Mouse (Mus musculus): ENCODE measurements at regions not wholly inside any gene's neighbourhood (a gene's known extent, or its start where the extent isn't known, plus 50 kb on each side); places are given as distances from the start of the nearest gene placed in this dataset.

DNA sequence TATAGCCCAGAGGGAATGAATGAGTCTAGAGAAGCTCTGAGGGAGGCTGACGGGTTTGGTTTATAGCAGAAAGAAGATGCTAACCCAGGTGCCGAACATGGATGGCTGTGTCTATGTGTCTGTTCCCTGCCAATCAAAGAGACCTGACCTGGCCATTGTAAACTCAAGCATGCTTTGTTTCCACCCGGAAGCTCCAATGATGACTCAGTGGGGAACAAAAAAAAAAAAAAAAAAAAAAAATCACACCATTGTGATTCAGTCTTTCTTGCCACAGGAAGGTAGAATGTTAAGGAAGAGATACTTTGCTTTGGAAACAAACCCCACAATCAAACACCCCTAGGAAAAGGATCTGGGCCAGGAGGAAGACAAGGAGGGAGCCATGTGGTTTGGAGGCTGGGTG, 201.5 kb downstream of the Ly86 start:
- no peaks in the 10 kb centered on the region; the same call in 1 of the 2 replicates for H3K4me1 ChIP-seq (ENCODE audit: control insufficient read depth, low read depth, low read length)
- no peaks in the 10 kb centered on the region for H3K27me3 ChIP-seq (ENCODE audit: control insufficient read depth, insufficient read depth, low read depth, low read length)
- no peak overlapping the region for H3K27ac ChIP-seq (ENCODE audit: low read length)
- H3K4me2 ChIP-seq (ENCODE audit: low read depth, low read length) = no peak overlapping the region
- no peak for ATAC-seq (ENCODE audit: low read depth)
- H3K9me3 ChIP-seq (replicated peaks; ENCODE audit: control insufficient read depth, low read length) = no peaks in the 10 kb centered on the region
- H3K36me3 ChIP-seq (ENCODE audit: control insufficient read depth, insufficient read depth) = no peaks in the 10 kb centered on the region
- no peak overlapping the region for H3K4me3 ChIP-seq (ENCODE audit: low read depth, low read length)
- H3K9ac ChIP-seq (ENCODE audit: low read depth, low read length) = no peak overlapping the region
- 55% methylated on average over 3 of the region's 3 CpGs for WGBS (ENCODE audit: insufficient replicate concordance)

DNA sequence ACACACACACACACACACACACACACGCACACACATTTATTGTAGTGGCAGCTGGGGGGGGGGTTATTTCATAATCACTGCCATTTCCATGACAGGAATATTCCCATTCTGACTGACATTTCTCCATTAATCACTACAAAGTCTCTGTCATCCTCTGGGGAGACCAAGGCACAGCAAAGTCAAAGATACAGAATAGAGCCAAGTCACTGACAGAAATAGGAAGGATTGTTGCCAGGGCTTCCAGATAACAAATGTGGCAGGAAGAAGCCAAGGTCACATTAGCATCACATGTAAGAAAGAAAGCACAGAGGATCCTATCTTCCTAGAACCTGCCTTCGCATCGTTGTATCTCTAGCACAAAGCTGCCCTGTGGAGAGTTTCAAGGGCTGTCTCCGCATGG, 205.6 kb downstream of the Ly86 start:
- 57% methylated on average over 4 of the region's 4 CpGs for WGBS (ENCODE audit: insufficient replicate concordance)
- H3K9ac ChIP-seq (ENCODE audit: low read depth, low read length) = no peak overlapping the region
- no peak for ATAC-seq (ENCODE audit: low read depth)
- no peaks in the 10 kb centered on the region for H3K4me1 ChIP-seq (ENCODE audit: control insufficient read depth, low read depth, low read length)
- no peak overlapping the region for H3K4me2 ChIP-seq (ENCODE audit: low read depth, low read length)
- no peak overlapping the region for H3K27ac ChIP-seq (ENCODE audit: low read length)
- no peaks in the 10 kb centered on the region for H3K27me3 ChIP-seq (ENCODE audit: control insufficient read depth, insufficient read depth, low read depth, low read length)
- H3K9me3 ChIP-seq (replicated peaks; ENCODE audit: control insufficient read depth, low read length) = no peaks in the 10 kb centered on the region
- no peak overlapping the region for H3K4me3 ChIP-seq (ENCODE audit: low read depth, low read length)
- no peaks in the 10 kb centered on the region for H3K36me3 ChIP-seq (ENCODE audit: control insufficient read depth, insufficient read depth)

DNA sequence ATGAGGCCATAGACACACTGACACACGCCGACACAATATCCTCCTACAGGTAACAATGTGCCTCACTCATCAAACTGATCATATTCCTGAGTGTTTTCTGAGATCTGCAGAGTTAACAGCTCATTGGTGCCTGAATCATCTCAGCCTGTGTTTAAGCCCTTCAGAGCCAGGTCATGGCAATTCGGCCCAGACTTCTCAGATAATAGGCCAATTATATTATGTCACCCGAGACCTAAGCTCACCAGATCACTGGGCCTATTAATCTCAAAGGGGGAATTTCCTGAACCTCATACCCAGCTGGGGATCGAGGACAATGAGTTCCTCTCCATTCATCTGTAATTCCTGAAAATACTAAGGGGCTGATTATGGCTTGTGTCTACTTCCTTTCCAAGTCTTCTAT, 208.4 kb downstream of the Ly86 start:
- no peak overlapping the region for H3K9ac ChIP-seq (ENCODE audit: low read depth, low read length)
- no peaks in the 10 kb centered on the region for H3K9me3 ChIP-seq (replicated peaks; ENCODE audit: control insufficient read depth, low read length)
- 60% methylated on average over 5 of the region's 5 CpGs for WGBS (ENCODE audit: insufficient replicate concordance)
- ATAC-seq (ENCODE audit: low read depth) = no peak
- H3K36me3 ChIP-seq (ENCODE audit: control insufficient read depth, insufficient read depth) = no peaks in the 10 kb centered on the region
- H3K4me3 ChIP-seq (ENCODE audit: low read depth, low read length) = no peak overlapping the region
- no peak overlapping the region for H3K27ac ChIP-seq (ENCODE audit: low read length)
- no peaks in the 10 kb centered on the region for H3K4me1 ChIP-seq (ENCODE audit: control insufficient read depth, low read depth, low read length)
- H3K4me2 ChIP-seq (ENCODE audit: low read depth, low read length) = no peak overlapping the region
- H3K27me3 ChIP-seq (ENCODE audit: control insufficient read depth, insufficient read depth, low read depth, low read length) = no peaks in the 10 kb centered on the region

DNA sequence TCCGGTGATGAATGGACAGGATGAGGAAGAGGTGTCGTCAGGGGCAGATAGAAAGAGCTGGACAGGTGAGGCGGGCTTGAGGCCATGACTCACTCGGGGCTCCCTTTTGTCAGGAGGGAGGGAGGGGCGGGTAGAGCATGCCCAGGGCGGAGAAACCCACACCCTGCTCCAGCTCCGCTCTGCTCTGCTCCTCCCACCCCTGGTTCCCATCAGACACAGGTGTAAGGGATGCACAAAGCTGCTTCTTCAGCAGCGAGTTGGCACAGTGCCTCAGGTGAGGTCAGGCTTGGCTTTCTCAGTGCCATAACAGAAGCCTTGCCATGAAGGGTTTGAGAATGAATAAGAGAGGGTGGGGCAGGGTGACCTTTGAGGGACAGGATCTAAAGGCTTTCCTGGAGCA, 212.2 kb downstream of the Ly86 start:
- no peak overlapping the region for H3K27ac ChIP-seq (ENCODE audit: low read length)
- no peaks in the 10 kb centered on the region; the same call in 1 of the 2 replicates for H3K4me1 ChIP-seq (ENCODE audit: control insufficient read depth, low read depth, low read length)
- no peaks in the 10 kb centered on the region for H3K36me3 ChIP-seq (ENCODE audit: control insufficient read depth, insufficient read depth)
- H3K27me3 ChIP-seq (ENCODE audit: control insufficient read depth, insufficient read depth, low read depth, low read length) = no peaks in the 10 kb centered on the region
- 59% methylated on average over 8 of the region's 8 CpGs for WGBS (ENCODE audit: insufficient replicate concordance)
- H3K4me3 ChIP-seq (ENCODE audit: low read depth, low read length) = no peak overlapping the region
- no peaks in the 10 kb centered on the region for H3K9me3 ChIP-seq (replicated peaks; ENCODE audit: control insufficient read depth, low read length)
- ATAC-seq (ENCODE audit: low read depth) = no peak
- no peak overlapping the region for H3K4me2 ChIP-seq (ENCODE audit: low read depth, low read length)
- no peak overlapping the region for H3K9ac ChIP-seq (ENCODE audit: low read depth, low read length)

DNA sequence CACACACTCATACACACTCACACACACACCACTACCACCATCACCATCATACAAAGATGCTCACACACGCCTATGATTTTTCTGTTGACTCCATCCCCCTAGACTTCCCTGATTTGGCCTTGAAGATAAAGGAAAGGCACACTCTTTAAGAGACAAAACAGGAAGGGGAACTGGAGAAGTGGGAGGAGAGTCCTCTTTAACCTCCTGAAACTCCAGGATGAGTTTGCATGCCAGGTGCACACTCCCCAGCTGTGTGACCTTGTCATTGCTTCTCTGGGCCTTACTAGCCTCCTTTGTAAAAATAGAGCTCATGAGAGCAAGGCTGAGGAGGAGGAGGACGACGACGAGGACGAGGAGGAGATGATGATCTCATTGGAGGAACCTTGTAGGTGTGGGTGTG, 212.8 kb downstream of the Ly86 start:
- Histone ChIP-seq H3K9ac (ENCODE audit: low read depth, low read length) (no peak overlapping the region), H3K4me3 (ENCODE audit: low read depth, low read length) (no peak overlapping the region), H3K4me2 (ENCODE audit: low read depth, low read length) (no peak overlapping the region), H3K9me3 (replicated peaks; ENCODE audit: control insufficient read depth, low read length) (no peaks in the 10 kb centered on the region), H3K27ac (ENCODE audit: low read length) (no peak overlapping the region), H3K27me3 (ENCODE audit: control insufficient read depth, insufficient read depth, low read depth, low read length) (no peaks in the 10 kb centered on the region), H3K36me3 (ENCODE audit: control insufficient read depth, insufficient read depth) (no peaks in the 10 kb centered on the region), H3K4me1 (ENCODE audit: control insufficient read depth, low read depth, low read length) (no peaks in the 10 kb centered on the region; the same call in 1 of the 2 replicates)
- WGBS (ENCODE audit: insufficient replicate concordance) = 41% methylated on average over 5 of the region's 5 CpGs
- no peak for ATAC-seq (ENCODE audit: low read depth)

DNA sequence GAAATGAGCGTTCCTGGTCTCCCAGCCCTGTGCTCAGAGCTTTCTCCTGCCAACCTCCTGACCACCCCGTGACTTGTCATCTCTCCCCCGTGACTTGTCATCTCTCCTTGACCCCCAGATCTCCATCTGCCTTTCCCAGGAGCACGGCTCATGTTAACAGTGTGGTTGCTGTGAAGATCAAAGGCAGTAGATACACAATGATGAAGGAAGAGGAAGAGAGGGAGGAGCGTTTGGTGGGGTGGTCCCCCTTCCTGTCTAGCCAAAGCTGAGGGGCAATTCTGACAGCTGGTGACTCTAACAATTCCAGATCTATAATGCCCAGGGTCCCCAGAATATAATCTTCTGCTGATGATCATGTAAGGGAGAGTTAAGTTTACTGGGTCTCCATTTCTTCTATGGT, 214.0 kb downstream of the Ly86 start:
- Histone ChIP-seq H3K27me3 (ENCODE audit: control insufficient read depth, insufficient read depth, low read depth, low read length) (no peaks in the 10 kb centered on the region), H3K9me3 (replicated peaks; ENCODE audit: control insufficient read depth, low read length) (no peaks in the 10 kb centered on the region), H3K4me3 (ENCODE audit: low read depth, low read length) (no peak overlapping the region), H3K4me2 (ENCODE audit: low read depth, low read length) (no peak overlapping the region), H3K4me1 (ENCODE audit: control insufficient read depth, low read depth, low read length) (no peaks in the 10 kb centered on the region; the same call in 1 of the 2 replicates), H3K27ac (ENCODE audit: low read length) (no peak overlapping the region), H3K9ac (ENCODE audit: low read depth, low read length) (no peak overlapping the region), H3K36me3 (ENCODE audit: control insufficient read depth, insufficient read depth) (no peaks in the 10 kb centered on the region)
- 19% methylated on average over 5 of the region's 5 CpGs for WGBS (ENCODE audit: insufficient replicate concordance)
- no peak for ATAC-seq (ENCODE audit: low read depth)

DNA sequence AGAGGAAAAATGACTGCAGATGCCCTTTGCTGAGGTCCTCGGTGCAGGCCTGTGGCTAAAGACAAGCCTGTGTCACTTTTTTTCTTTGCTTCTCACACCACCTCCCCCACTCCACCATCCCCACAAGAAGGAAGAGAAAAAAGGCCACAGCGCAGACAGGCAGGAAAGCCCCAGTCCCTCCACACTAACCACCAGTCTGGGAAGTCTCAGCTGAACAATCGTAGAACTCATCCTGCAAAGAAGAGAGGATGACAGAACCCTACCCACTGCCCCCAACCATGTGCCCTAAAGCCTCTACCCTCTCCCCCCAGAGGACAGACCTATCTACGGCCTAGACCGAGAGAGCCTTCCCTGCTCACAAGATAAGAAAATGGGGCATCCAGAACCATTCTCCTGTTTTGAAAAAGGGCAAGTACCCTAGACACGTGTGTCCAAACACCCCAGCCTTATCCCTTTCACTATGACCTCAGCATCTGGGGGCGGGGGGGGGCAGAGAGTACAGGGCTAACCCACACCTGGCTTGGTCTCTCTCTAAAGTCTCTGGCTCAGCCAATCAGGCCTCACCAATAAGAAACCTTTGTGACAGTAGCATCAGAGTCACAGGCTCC, 214.8 kb downstream of the Ly86 start:
- no peaks in the 10 kb centered on the region for H3K9me3 ChIP-seq (replicated peaks; ENCODE audit: control insufficient read depth, low read length)
- 20% methylated on average over 7 of the region's 7 CpGs for WGBS (ENCODE audit: insufficient replicate concordance)
- H3K4me3 ChIP-seq (ENCODE audit: low read depth, low read length) = no peak overlapping the region
- ATAC-seq (ENCODE audit: low read depth) = no peak
- H3K4me1 ChIP-seq (ENCODE audit: control insufficient read depth, low read depth, low read length) = no peaks in the 10 kb centered on the region; the same call in 1 of the 2 replicates
- no peaks in the 10 kb centered on the region for H3K27me3 ChIP-seq (ENCODE audit: control insufficient read depth, insufficient read depth, low read depth, low read length)
- H3K4me2 ChIP-seq (ENCODE audit: low read depth, low read length) = no peak overlapping the region
- H3K36me3 ChIP-seq (ENCODE audit: control insufficient read depth, insufficient read depth) = no peaks in the 10 kb centered on the region
- H3K9ac ChIP-seq (ENCODE audit: low read depth, low read length) = no peak overlapping the region
- H3K27ac ChIP-seq (ENCODE audit: low read length) = no peak overlapping the region

DNA sequence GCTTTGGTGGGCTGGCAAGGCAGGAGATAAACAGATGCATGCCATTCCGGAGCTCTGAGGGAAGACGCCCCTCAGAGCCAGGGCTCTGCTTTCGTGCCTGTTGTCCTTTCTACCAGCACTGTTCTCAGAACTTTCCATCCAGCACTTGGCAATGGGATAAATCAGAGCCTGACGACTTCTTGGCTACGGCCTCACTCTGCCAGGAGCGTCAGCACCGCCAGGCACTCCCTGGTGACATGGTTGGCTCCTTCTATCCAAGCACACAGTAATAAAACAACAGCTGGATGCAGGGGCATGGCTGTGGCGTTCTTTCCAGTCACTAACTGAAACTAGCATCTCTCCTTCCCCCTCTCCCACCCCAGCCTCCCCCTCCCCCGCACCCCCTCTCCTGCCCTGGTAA, 215.4 kb downstream of the Ly86 start:
- no peak overlapping the region for H3K9ac ChIP-seq (ENCODE audit: low read depth, low read length)
- H3K4me1 ChIP-seq (ENCODE audit: control insufficient read depth, low read depth, low read length) = no peaks in the 10 kb centered on the region; the same call in 1 of the 2 replicates
- ATAC-seq (ENCODE audit: low read depth) = no peak
- no peak overlapping the region for H3K4me2 ChIP-seq (ENCODE audit: low read depth, low read length)
- H3K9me3 ChIP-seq (replicated peaks; ENCODE audit: control insufficient read depth, low read length) = no peaks in the 10 kb centered on the region
- WGBS (ENCODE audit: insufficient replicate concordance) = 39% methylated on average over 9 of the region's 9 CpGs
- H3K36me3 ChIP-seq (ENCODE audit: control insufficient read depth, insufficient read depth) = no peaks in the 10 kb centered on the region
- no peaks in the 10 kb centered on the region for H3K27me3 ChIP-seq (ENCODE audit: control insufficient read depth, insufficient read depth, low read depth, low read length)
- H3K4me3 ChIP-seq (ENCODE audit: low read depth, low read length) = no peak overlapping the region
- no peak overlapping the region for H3K27ac ChIP-seq (ENCODE audit: low read length)

DNA sequence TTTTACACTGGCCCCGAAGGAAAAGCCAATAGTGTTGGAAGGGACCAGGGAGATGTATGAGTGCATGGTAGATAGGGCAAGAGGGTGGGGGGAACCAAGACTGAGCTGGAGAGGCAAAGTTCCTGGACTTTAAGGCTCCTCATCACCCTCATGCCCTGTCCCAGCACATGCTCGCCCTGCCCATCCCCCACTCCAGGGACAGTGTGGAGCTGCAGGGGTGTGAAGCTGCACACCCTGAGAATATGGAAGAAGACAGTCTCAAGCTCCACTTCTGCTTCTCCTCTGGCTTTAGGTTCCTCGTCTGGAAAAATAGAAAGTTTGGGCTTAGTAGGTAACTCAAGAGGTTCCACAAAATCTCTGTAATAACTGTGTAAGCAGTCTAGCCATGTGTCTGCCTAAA, 215.8 kb downstream of the Ly86 start:
- ATAC-seq (ENCODE audit: low read depth) = no peak
- Histone ChIP-seq H3K27ac (ENCODE audit: low read length) (no peak overlapping the region), H3K9ac (ENCODE audit: low read depth, low read length) (no peak overlapping the region), H3K4me1 (ENCODE audit: control insufficient read depth, low read depth, low read length) (no peaks in the 10 kb centered on the region; the same call in 1 of the 2 replicates), H3K4me2 (ENCODE audit: low read depth, low read length) (no peak overlapping the region), H3K9me3 (replicated peaks; ENCODE audit: control insufficient read depth, low read length) (no peaks in the 10 kb centered on the region), H3K27me3 (ENCODE audit: control insufficient read depth, insufficient read depth, low read depth, low read length) (no peaks in the 10 kb centered on the region), H3K36me3 (ENCODE audit: control insufficient read depth, insufficient read depth) (no peaks in the 10 kb centered on the region), H3K4me3 (ENCODE audit: low read depth, low read length) (no peak overlapping the region)
- WGBS (ENCODE audit: insufficient replicate concordance) = 21% methylated on average over 3 of the region's 3 CpGs

All from liver, embryonic 16.5 days (tissue).